Mouse (Mus musculus) heart, postnatal 0 days (tissue): Measurements from ENCODE around the gene Eapp.

Experiments
- CTCF ChIP-seq: IDR thresholded peaks from 2 replicates; pipeline ENCODE4 v1.5.1; 2016; ENCODE audit warnings: antibody characterized with exemption, control low read depth, low read depth
- EP300 ChIP-seq: IDR thresholded peaks from 2 replicates; pipeline ENCODE4 v1.6.1; 2016; ENCODE audit warnings: antibody characterized with exemption, low read depth

DNA sequence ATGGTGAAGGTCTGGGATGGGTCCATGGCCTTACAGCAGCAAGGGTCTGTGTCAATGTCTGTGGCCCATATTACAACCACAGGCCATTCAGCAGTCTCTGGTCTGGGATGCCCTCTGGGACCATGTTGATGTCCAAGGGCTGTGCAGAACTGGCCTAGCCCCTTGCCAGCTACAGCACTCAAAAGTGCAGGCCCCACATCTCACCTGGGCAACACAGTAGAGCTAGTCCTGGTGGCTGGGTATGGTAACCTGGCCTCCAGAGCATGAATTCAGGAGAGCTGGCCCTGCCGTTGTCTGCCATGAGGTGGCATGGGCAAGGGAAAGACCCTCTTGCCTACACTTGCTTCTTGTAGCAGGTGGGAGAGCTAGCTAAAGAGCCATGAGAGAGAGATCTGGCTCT lies 27.6 kb downstream of the Eapp start:
- TF ChIP-seq CTCF (no peak), EP300 (no peak)
